Mouse (Mus musculus) heart, embryonic 15.5 days (tissue): ENCODE results near the gene Paqr3. TPM values are rescaled to one million over a fixed set of nuclear protein-coding genes. Genes with fewer than 3 reads are reported as not detected.

Experiments used
- ATAC-seq: fragments of 200-750 bp; cut with Nextera tagmentation; replicated peaks from 2 replicates; pipeline ENCODE4 v1.8.0; 2017; ENCODE audit warnings: low read depth, moderate TSS enrichment; ENCODE audit not compliant: insufficient number of reproducible peaks, insufficient read depth, low FRiP score
- H3K27ac ChIP-seq: fragments of 300-500 bp; sonication (generic); 2 replicates; pipeline ENCODE4 v1.5.1; 2015; ENCODE audit warnings: mild to moderate bottlenecking, inconsistent platforms
- H3K27me3 ChIP-seq: fragments of 300-500 bp; sonication (generic); 2 replicates; pipeline ENCODE4 v1.6.1; 2015; ENCODE audit warnings: inconsistent platforms
- H3K36me3 ChIP-seq: fragments of 300-500 bp; sonication (generic); 2 replicates; pipeline ENCODE4 v1.6.1; 2015; ENCODE audit warnings: mild to moderate bottlenecking, inconsistent platforms
- H3K4me1 ChIP-seq: fragments of 300-500 bp; sonication (generic); replicated peaks from 2 replicates; pipeline ENCODE4 v1.6.1; 2015; ENCODE audit warnings: inconsistent platforms
- H3K4me2 ChIP-seq: fragments of 300-500 bp; sonication (generic); 2 replicates; pipeline ENCODE4 v1.6.1; 2015; ENCODE audit warnings: inconsistent platforms, mild to moderate bottlenecking, moderate library complexity
- H3K4me3 ChIP-seq: fragments of 300-500 bp; sonication (generic); 2 replicates; pipeline ENCODE4 v1.5.1; 2015; ENCODE audit warnings: mild to moderate bottlenecking, inconsistent platforms
- H3K9ac ChIP-seq: fragments of 300-500 bp; sonication (generic); 2 replicates; pipeline ENCODE4 v1.6.1; 2015; ENCODE audit warnings: mild to moderate bottlenecking, inconsistent platforms
- H3K9me3 ChIP-seq: fragments of 300-500 bp; sonication (generic); replicated peaks from 2 replicates; pipeline ENCODE4 v1.6.1; 2016; ENCODE audit warnings: inconsistent platforms
- WGBS: fragments of 180-500 bp; shearing (Covaris S2); methylation state at CpG from one replicate; pipeline ENCODE4 v1.1.7; 2015; ENCODE audit warnings: mixed read lengths; 5-methylcytosine and 5-hydroxymethylcytosine counted together
- polyA plus RNA-seq: library from polyadenylated mRNA; unstranded; fragments of >200 nt; fragmentation: Nextera tagmentation; extraction: Ambion mirVana; gene quantifications from 2 replicates; pipeline ENCODE4 v1.2.1, GENCODE M21; 2015

Gene Paqr3
- polyA plus RNA-seq, 1 experiment from 2014 or later: 1.1 TPM

- Histone ChIP-seq H3K4me3 (no peak overlapping the region), H3K27me3 (no peaks in the 10 kb centered on the region), H3K4me2 (no peak overlapping the region), H3K9ac (no peak overlapping the region), H3K27ac (no peak overlapping the region), H3K4me1 (no peaks in the 10 kb centered on the region), H3K36me3 (peaks cover 10% of the 10 kb centered on the region), H3K9me3 (no peaks in the 10 kb centered on the region)
- ATAC-seq: no peak
- 85% methylated on average over 3 of the region's 3 CpGs for WGBS
Observed at GRCm38 (mm10) chr5:97056359-97056758, 55.0 kb downstream of the Paqr3 start.

- no peaks in the 10 kb centered on the region for H3K27me3 ChIP-seq
- 8% methylated on average over 1 of the region's 1 CpGs for WGBS
Observed at GRCm38 (mm10) chr5:97055511-97056068, 55.8 kb downstream of the Paqr3 start.

GRCm38 (mm10) chr5:97054801-97055200 is 56.6 kb downstream of the Paqr3 start:
- Histone ChIP-seq H3K4me3 (no peak overlapping the region), H3K4me2 (no peak overlapping the region), H3K9ac (no peak overlapping the region), H3K9me3 (no peaks in the 10 kb centered on the region), H3K27ac (no peak overlapping the region), H3K27me3 (no peaks in the 10 kb centered on the region), H3K36me3 (peaks cover 10% of the 10 kb centered on the region), H3K4me1 (no peaks in the 10 kb centered on the region)
- no peak for ATAC-seq
- 74% methylated on average over 10 of the region's 10 CpGs for WGBS

More at GRCm38 (mm10) chr5:97055511-97056068, 55.8 kb downstream of the Paqr3 start:
- no peak for ATAC-seq
- Histone ChIP-seq H3K27ac (no peak overlapping the region), H3K9ac (no peak overlapping the region), H3K9me3 (no peaks in the 10 kb centered on the region), H3K36me3 (peaks cover 10% of the 10 kb centered on the region), H3K4me2 (no peak overlapping the region), H3K4me3 (no peak overlapping the region), H3K4me1 (no peaks in the 10 kb centered on the region)

GRCm38 (mm10) chr5:97054166-97054565 is 57.2 kb downstream of the Paqr3 start:
- Histone ChIP-seq H3K4me1 (no peaks in the 10 kb centered on the region), H3K9ac (no peak overlapping the region), H3K4me2 (no peak overlapping the region), H3K4me3 (no peak overlapping the region), H3K9me3 (no peaks in the 10 kb centered on the region), H3K27me3 (no peaks in the 10 kb centered on the region), H3K27ac (no peak overlapping the region), H3K36me3 (peaks cover 10% of the 10 kb centered on the region)
- WGBS: 78% methylated on average over 5 of the region's 5 CpGs
- ATAC-seq: no peak

GRCm38 (mm10) chr5:97048905-97049304 is 62.5 kb downstream of the Paqr3 start:
- H3K9ac ChIP-seq: no peak overlapping the region
- H3K36me3 ChIP-seq: peaks cover 7% of the 10 kb centered on the region; the same call in 1 of the 2 replicates
- no peaks in the 10 kb centered on the region for H3K4me1 ChIP-seq
- no peak overlapping the region for H3K27ac ChIP-seq
- H3K4me3 ChIP-seq: no peak overlapping the region
- ATAC-seq: no peak
- WGBS: 92% methylated on average over 5 of the region's 5 CpGs
- H3K4me2 ChIP-seq: no peak overlapping the region
- no peaks in the 10 kb centered on the region for H3K9me3 ChIP-seq
- H3K27me3 ChIP-seq: no peaks in the 10 kb centered on the region

GRCm38 (mm10) chr5:97046680-97047079 is 64.7 kb downstream of the Paqr3 start:
- Histone ChIP-seq H3K27me3 (no peaks in the 10 kb centered on the region), H3K9ac (no peak overlapping the region), H3K4me1 (no peaks in the 10 kb centered on the region), H3K9me3 (no peaks in the 10 kb centered on the region), H3K27ac (no peak overlapping the region), H3K4me3 (no peak overlapping the region), H3K36me3 (peaks cover 7% of the 10 kb centered on the region; the same call in 1 of the 2 replicates), H3K4me2 (no peak overlapping the region)
- ATAC-seq: no peak
- 89% methylated on average over 10 of the region's 10 CpGs for WGBS

- no peak overlapping the region for H3K27ac ChIP-seq
- no peak for ATAC-seq
- H3K4me1 ChIP-seq: no peaks in the 10 kb centered on the region
- H3K9me3 ChIP-seq: no peaks in the 10 kb centered on the region
- 89% methylated on average over 7 of the region's 7 CpGs for WGBS
- no peak overlapping the region for H3K4me2 ChIP-seq
- H3K9ac ChIP-seq: no peak overlapping the region
- H3K36me3 ChIP-seq: peaks cover 9% of the 10 kb centered on the region; the same call in 1 of the 2 replicates
- no peak overlapping the region for H3K4me3 ChIP-seq
- H3K27me3 ChIP-seq: no peaks in the 10 kb centered on the region
Observed at GRCm38 (mm10) chr5:97045260-97045659, 66.1 kb downstream of the Paqr3 start.

Other genes with a start within 250 kb of the Paqr3 start
- gene Bmp2k, start 113.9 kb downstream of the Paqr3 start, polyA plus RNA-seq: 7.1 and 8.1 TPM in 2 replicates